Mouse (Mus musculus) midbrain, embryonic 11.5 days (tissue): ENCODE measurements around the gene Dclk1. TPM values are rescaled to one million over a fixed set of nuclear protein-coding genes. Genes with fewer than 3 reads are reported as not detected.

ENCODE experiments used
- ATAC-seq: fragments of 200-750 bp; cut with Nextera tagmentation; 2 replicates; pipeline ENCODE4 v1.8.0; 2017; ENCODE audit warnings: moderate TSS enrichment, moderate library complexity; ENCODE audit not compliant: low FRiP score
- DNase-seq: peaks from one replicate; pipeline ENCODE4 v3.0.0; 2015; ENCODE audit warnings: low spot score; ENCODE audit errors: missing footprints
- H3K27ac ChIP-seq: fragments of 300-500 bp; sonication (generic); 2 replicates; pipeline ENCODE4 v1.5.1; 2014; ENCODE audit warnings: low read depth, low read length
- H3K27me3 ChIP-seq: fragments of 300-500 bp; sonication (generic); 2 replicates; pipeline ENCODE4 v1.6.1; 2014; ENCODE audit warnings: mild to moderate bottlenecking, low read length, moderate library complexity, mixed read lengths; ENCODE audit not compliant: control insufficient read depth, insufficient read depth
- H3K36me3 ChIP-seq: fragments of 300-500 bp; sonication (generic); 2 replicates; pipeline ENCODE4 v1.6.1; 2014; ENCODE audit warnings: mild to moderate bottlenecking, low read length, moderate library complexity, mixed read lengths; ENCODE audit not compliant: control insufficient read depth, insufficient read depth
- H3K4me1 ChIP-seq: fragments of 300-500 bp; sonication (generic); 2 replicates; pipeline ENCODE4 v1.6.1; 2014; ENCODE audit warnings: low read length; ENCODE audit not compliant: control insufficient read depth, insufficient read depth
- H3K4me2 ChIP-seq: fragments of 300-500 bp; sonication (generic); 2 replicates; pipeline ENCODE4 v1.6.1; 2014; ENCODE audit warnings: mild to moderate bottlenecking, moderate library complexity
- H3K4me3 ChIP-seq: fragments of 300-500 bp; sonication (generic); 2 replicates; pipeline ENCODE4 v1.5.1; 2014; ENCODE audit warnings: low read depth, low read length
- H3K9ac ChIP-seq: fragments of 300-500 bp; sonication (generic); 2 replicates; pipeline ENCODE4 v1.6.1; 2014; ENCODE audit warnings: low read length
- H3K9me3 ChIP-seq: fragments of 300-500 bp; sonication (generic); 2 replicates; pipeline ENCODE4 v1.6.1; 2016; ENCODE audit warnings: low read length; ENCODE audit not compliant: control insufficient read depth
- WGBS: fragments of 180-500 bp; shearing (Covaris S2); extraction: QIAGEN DNeasy Blood & Tissue Kit; methylation state at CpG from one replicate; pipeline ENCODE4 v1.1.7; 2014; 5-methylcytosine and 5-hydroxymethylcytosine counted together
- polyA plus RNA-seq: library from polyadenylated mRNA; unstranded; fragments of >200 nt; fragmentation: Nextera tagmentation; extraction: Ambion mirVana; gene quantifications from 2 replicates; pipeline ENCODE4 v1.2.1, GENCODE M21; 2014

Gene Dclk1
- polyA plus RNA-seq, 1 experiment from 2014 or later = 63.2 TPM

DNA sequence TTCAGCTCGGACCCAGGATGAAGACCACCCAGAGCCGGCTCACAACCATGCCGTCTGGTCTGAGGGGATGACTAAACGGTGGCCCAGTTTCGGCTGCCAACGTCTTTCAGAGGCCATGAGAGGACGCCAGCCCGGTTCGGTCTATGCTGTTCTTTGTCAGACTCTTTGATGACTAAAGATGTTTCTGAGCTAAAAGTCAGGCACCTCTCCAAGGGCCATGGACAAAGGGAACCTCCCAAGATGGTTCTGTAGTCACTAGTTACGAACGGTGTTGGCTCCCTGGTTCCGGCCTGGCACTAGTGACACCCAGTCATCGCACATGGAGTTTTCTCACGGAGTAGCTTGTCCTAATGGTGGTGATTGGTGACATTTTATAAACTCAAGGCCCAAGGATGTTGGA, 110.4 kb downstream of the Dclk1 start:
- H3K4me2 ChIP-seq = no peak overlapping the region
- DNase-seq (peak; percentile 49), ATAC-seq (no peak)
- peaks cover 40% of the 10 kb centered on the region for H3K4me1 ChIP-seq
- peak overlapping the region; percentile 69; the same call in 1 of the 2 replicates for H3K27ac ChIP-seq
- peak overlapping the region; percentile 36 for H3K9ac ChIP-seq
- H3K4me3 ChIP-seq = no peak overlapping the region
- H3K9me3 ChIP-seq = no peaks in the 10 kb centered on the region
- 75% methylated on average over 14 of the region's 14 CpGs for WGBS
- H3K27me3 ChIP-seq = no peaks in the 10 kb centered on the region
- H3K36me3 ChIP-seq = no peaks in the 10 kb centered on the region

DNA sequence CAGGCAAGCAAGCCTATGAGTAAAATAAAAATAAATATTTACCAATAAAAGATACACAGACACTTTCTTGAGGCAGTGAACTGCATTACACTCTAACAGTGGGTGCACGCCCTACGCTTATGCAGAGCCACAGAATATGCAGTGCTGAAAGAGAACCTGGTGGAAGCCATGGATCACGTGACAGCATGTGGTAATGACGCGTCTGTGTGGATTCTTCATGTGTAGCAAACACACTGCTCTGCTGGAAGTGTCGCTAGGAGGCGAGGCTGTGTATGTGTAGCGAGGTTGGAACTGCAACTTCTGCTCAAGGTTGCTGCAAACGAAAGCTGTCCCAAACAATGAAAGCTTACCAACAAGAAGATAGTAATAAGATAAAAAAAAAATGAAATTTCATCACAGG, 111.0 kb downstream of the Dclk1 start:
- no peak overlapping the region for H3K27ac ChIP-seq
- ATAC-seq (no peak), DNase-seq (peak; percentile 81)
- 94% methylated on average over 9 of the region's 9 CpGs for WGBS
- no peaks in the 10 kb centered on the region for H3K36me3 ChIP-seq
- no peak overlapping the region for H3K9ac ChIP-seq
- no peak overlapping the region for H3K4me2 ChIP-seq
- H3K27me3 ChIP-seq = no peaks in the 10 kb centered on the region
- H3K9me3 ChIP-seq = no peaks in the 10 kb centered on the region
- H3K4me3 ChIP-seq = no peak overlapping the region
- H3K4me1 ChIP-seq = peaks cover 34% of the 10 kb centered on the region

DNA sequence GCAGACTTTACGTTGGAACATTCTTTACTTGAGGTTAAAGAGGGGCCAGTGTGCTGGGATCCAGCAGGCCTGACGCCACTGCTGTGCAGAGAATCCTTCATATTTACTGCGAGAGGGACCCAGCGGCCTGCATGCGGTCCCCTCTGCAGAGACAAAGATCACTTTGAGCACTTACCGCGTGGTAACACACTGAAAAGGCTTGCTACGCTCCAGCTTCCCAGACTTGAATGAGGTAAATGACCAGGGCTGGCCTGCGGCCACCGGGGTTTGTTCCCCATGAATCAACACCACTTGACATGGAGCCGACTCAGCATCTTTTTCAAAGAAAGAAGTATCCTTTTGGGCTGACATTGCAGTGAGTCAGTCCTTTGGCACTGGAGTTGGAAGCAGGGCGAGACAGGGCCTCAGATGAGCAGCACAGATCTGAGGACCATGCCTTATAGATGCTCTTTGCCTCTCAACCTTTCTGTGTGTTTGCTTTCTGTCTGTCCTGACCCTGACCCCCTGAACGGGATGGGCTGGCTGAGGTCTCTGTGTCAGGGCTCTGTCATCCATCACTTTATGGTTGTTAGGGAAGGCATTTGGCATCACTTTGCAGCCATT, 111.8 kb downstream of the Dclk1 start:
- Histone ChIP-seq H3K27ac (no peak overlapping the region), H3K4me1 (peaks cover 33% of the 10 kb centered on the region), H3K4me3 (no peak overlapping the region), H3K4me2 (no peak overlapping the region), H3K9me3 (no peaks in the 10 kb centered on the region), H3K9ac (peak overlapping the region; percentile 33; the same call in 1 of the 2 replicates), H3K36me3 (no peaks in the 10 kb centered on the region), H3K27me3 (no peaks in the 10 kb centered on the region)
- ATAC-seq (peak; percentile 18; the same call in 1 of the 2 replicates), DNase-seq (peak; percentile 85)
- 49% methylated on average over 13 of the region's 13 CpGs for WGBS

DNA sequence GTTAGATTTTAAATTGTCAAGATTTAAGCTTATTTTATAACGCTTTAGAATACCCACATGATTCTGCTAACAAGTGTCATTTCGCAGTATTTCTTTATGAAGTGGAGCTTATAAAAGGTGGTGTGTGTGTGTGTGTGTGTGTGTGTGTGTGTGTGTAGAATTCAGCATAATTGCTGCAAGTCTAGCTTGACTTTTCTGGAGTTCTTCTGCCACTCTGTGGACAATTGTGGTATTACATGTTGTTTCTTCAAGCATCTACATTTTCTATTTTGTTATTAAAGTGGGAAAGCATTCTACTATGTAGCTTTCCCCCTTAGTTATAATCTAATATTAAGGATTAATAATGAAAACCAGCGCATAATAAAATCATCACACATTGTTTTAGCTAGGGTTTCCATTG, 112.6 kb downstream of the Dclk1 start:
- WGBS = 26% methylated on average over 3 of the region's 3 CpGs
- H3K27ac ChIP-seq = no peak overlapping the region
- DNase-seq (peak; percentile 97), ATAC-seq (no peak)
- H3K9me3 ChIP-seq = no peaks in the 10 kb centered on the region
- no peak overlapping the region for H3K4me2 ChIP-seq
- H3K4me3 ChIP-seq = no peak overlapping the region
- H3K9ac ChIP-seq = no peak overlapping the region
- no peaks in the 10 kb centered on the region for H3K36me3 ChIP-seq
- no peaks in the 10 kb centered on the region for H3K27me3 ChIP-seq
- peaks cover 30% of the 10 kb centered on the region for H3K4me1 ChIP-seq

DNA sequence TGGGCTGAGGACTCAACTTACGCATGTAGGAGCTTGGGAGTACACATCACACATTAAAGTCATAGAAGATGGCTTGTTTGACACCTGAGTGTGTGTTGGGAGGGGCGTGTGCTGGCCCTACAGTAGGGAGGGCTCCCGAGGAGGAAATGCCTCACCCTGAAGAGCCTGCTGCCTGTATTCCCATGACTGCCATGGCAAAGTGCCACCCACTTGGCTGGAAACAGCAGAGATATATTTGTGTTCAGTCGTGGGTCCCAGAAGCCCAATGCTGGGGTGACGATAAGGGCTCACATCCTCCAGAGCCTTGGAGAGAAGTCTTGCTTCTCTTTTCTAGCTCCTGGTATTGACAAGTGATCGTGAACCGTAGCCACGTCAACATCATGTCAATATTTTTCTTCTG, 116.3 kb downstream of the Dclk1 start:
- H3K4me1 ChIP-seq = peaks cover 11% of the 10 kb centered on the region; the same call in 1 of the 2 replicates
- H3K36me3 ChIP-seq = no peaks in the 10 kb centered on the region
- no peaks in the 10 kb centered on the region for H3K27me3 ChIP-seq
- H3K4me3 ChIP-seq = no peak overlapping the region
- H3K9me3 ChIP-seq = no peaks in the 10 kb centered on the region
- no peak for ATAC-seq
- no peak overlapping the region for H3K27ac ChIP-seq
- WGBS = 92% methylated on average over 8 of the region's 8 CpGs
- no peak overlapping the region for H3K9ac ChIP-seq
- no peak for DNase-seq
- no peak overlapping the region for H3K4me2 ChIP-seq

DNA sequence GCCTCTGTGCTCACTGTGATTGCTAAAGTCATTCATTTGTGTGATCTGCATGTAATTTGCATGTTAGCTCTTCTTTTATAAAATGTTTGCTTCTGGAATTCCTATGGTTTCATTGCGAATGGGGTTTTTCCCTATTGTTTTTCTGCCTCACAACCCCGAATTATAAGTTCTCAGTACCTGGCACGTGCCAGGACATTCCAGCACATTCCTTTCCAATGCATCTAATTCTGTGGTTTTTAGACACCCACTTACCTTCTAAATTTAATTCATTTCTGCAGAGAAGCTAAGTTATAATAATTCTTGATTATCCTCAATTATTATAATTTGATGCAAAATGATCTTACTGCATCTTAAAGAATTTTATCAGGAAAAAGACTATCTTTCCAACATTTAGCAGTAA, 118.7 kb downstream of the Dclk1 start:
- WGBS = 92% methylated on average over 3 of the region's 3 CpGs

DNA sequence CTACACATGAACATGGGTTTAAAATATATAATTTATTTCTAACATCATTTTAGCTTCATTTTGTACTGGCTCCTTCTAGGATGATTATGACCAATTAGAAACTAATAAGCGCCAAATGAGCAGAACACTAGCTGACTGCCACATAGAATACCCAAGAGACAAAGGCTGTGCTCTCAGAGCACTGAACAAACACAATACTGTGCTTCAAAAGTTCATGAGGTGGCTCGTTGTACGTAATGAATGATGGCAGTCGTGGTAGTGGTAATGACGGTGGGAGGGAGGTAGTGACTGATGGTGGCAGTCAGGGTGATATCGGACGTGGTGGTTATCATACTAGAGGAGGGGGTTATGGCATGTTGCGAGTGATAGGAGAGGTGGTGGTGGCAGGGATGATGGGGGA, 125.0 kb downstream of the Dclk1 start:
- Histone ChIP-seq H3K4me3 (no peak overlapping the region), H3K9me3 (no peaks in the 10 kb centered on the region), H3K4me2 (no peak overlapping the region), H3K27me3 (no peaks in the 10 kb centered on the region), H3K27ac (no peak overlapping the region), H3K9ac (no peak overlapping the region), H3K36me3 (no peaks in the 10 kb centered on the region), H3K4me1 (no peaks in the 10 kb centered on the region)
- ATAC-seq (no peak), DNase-seq (no peak)
- 91% methylated on average over 8 of the region's 8 CpGs for whole genome bisulfite sequencing

More for the DNA sequence above, 118.7 kb downstream of the Dclk1 start:
- Histone ChIP-seq H3K9ac (no peak overlapping the region), H3K4me1 (peaks cover 5% of the 10 kb centered on the region; the same call in 1 of the 2 replicates), H3K27ac (no peak overlapping the region), H3K4me3 (no peak overlapping the region), H3K9me3 (no peaks in the 10 kb centered on the region), H3K36me3 (no peaks in the 10 kb centered on the region), H3K4me2 (no peak overlapping the region), H3K27me3 (no peaks in the 10 kb centered on the region)
- ATAC-seq (no peak), DNase-seq (no peak)

DNA sequence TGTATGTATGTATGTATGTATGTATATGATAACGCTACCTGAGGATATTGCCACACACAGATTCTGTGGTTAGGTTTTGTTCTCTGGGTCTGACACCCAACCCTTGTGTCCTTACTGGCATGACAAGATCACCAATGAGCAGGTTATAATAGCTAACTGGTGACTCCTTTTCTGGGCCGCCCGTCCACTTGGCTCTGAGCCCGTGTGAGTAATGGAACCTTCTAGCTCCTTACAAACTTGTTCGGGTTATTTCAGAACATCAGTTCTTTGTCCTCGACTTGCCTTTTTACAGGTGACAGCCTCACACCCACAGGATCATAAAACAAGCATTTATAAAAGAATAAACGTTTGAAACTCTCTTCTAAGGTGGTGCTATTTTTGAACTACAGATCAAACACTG, 127.0 kb downstream of the Dclk1 start:
- H3K9me3 ChIP-seq = no peaks in the 10 kb centered on the region
- H3K27ac ChIP-seq = no peak overlapping the region
- no peak overlapping the region for H3K4me3 ChIP-seq
- no peak for DNase-seq
- ATAC-seq = no peak
- no peaks in the 10 kb centered on the region; the same call in 1 of the 2 replicates for H3K4me1 ChIP-seq
- no peak overlapping the region for H3K4me2 ChIP-seq
- H3K9ac ChIP-seq = no peak overlapping the region
- H3K36me3 ChIP-seq = no peaks in the 10 kb centered on the region
- 88% methylated on average over 7 of the region's 7 CpGs for WGBS
- no peaks in the 10 kb centered on the region for H3K27me3 ChIP-seq

DNA sequence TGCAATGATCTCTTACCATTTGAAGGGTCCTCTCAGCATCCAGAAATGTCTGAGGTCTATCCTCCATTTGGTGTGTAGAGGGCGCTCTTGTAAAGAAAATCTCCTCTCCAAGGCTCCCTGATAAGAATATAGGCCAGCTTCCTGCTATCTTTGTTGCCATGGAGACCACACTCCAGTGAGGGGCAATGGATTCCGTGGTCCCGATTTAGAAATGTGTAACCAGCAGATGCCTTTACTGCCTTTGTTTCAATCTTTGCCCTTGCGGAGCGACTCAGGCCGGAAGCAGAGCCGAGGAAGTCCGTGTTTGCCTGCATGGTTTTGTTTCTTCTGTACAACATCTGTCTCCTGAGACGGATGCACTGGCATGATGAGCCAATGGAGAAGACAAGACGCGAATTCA, 131.5 kb downstream of the Dclk1 start:
- peak; percentile 97 for DNase-seq
- no peaks in the 10 kb centered on the region for H3K36me3 ChIP-seq
- WGBS = 5% methylated on average over 11 of the region's 11 CpGs
- peak overlapping the region; percentile 56 for H3K4me2 ChIP-seq
- H3K9me3 ChIP-seq = no peaks in the 10 kb centered on the region
- peak overlapping the region; percentile 25 for H3K4me3 ChIP-seq
- no peaks in the 10 kb centered on the region; the same call in 1 of the 2 replicates for H3K4me1 ChIP-seq
- ATAC-seq = peak; percentile 91
- no peak overlapping the region for H3K27ac ChIP-seq
- no peaks in the 10 kb centered on the region for H3K27me3 ChIP-seq
- H3K9ac ChIP-seq = peak overlapping the region; percentile 46
